Mouse (Mus musculus) lung, postnatal 0 days (tissue): ENCODE data around the gene Arl8b.

ENCODE experiments used
- CTCF ChIP-seq: IDR thresholded peaks from 2 replicates; pipeline ENCODE4 v1.5.1; 2016; ENCODE audit warnings: antibody characterized with exemption, mild to moderate bottlenecking
- EP300 ChIP-seq: IDR thresholded peaks from 2 replicates; pipeline ENCODE4 v1.6.1; 2016; ENCODE audit warnings: antibody characterized with exemption, mild to moderate bottlenecking, control low read depth

- TF ChIP-seq CTCF (no peak), EP300 (no peak)
These were observed 60.8 kb downstream of the Arl8b start for GRCm38 (mm10) chr6:108843664-108844063.
